Mouse (Mus musculus) heart, embryonic 16.5 days (tissue): ENCODE data around the gene Hoxb3. TPM values are rescaled to one million over a fixed set of nuclear protein-coding genes. Genes with fewer than 3 reads are reported as not detected.

Experiments used
- ATAC-seq: fragments of 200-750 bp; cut with Nextera tagmentation; replicated peaks from 2 replicates; pipeline ENCODE4 v1.8.0; 2017; ENCODE audit warnings: moderate number of reproducible peaks; ENCODE audit not compliant: insufficient read depth, low FRiP score; ENCODE audit errors: extremely low read depth
- H3K27ac ChIP-seq: fragments of 300-500 bp; sonication (generic); 2 replicates; pipeline ENCODE4 v1.5.1; 2014; ENCODE audit warnings: mild to moderate bottlenecking, low read length, control low read depth, moderate library complexity
- H3K27me3 ChIP-seq: fragments of 300-500 bp; sonication (generic); 2 replicates; pipeline ENCODE4 v1.6.1; 2014; ENCODE audit warnings: low read length, mixed read lengths; ENCODE audit not compliant: control insufficient read depth, insufficient read depth
- H3K36me3 ChIP-seq: fragments of 300-500 bp; sonication (generic); 2 replicates; pipeline ENCODE4 v1.6.1; 2014; ENCODE audit not compliant: control insufficient read depth, insufficient read depth
- H3K4me1 ChIP-seq: fragments of 300-500 bp; sonication (generic); 2 replicates; pipeline ENCODE4 v1.6.1; 2014; ENCODE audit warnings: low read length, mixed read lengths; ENCODE audit not compliant: control insufficient read depth, insufficient read depth
- H3K4me2 ChIP-seq: fragments of 300-500 bp; sonication (generic); 2 replicates; pipeline ENCODE4 v1.6.1; 2014; ENCODE audit warnings: low read depth, mild to moderate bottlenecking, control low read depth, low read length
- H3K4me3 ChIP-seq: fragments of 300-500 bp; sonication (generic); 2 replicates; pipeline ENCODE4 v1.5.1; 2014; ENCODE audit warnings: mild to moderate bottlenecking, control low read depth, low read length
- H3K9ac ChIP-seq: fragments of 300-500 bp; sonication (generic); 2 replicates; pipeline ENCODE4 v1.6.1; 2014; ENCODE audit warnings: low read length, control low read depth
- H3K9me3 ChIP-seq: fragments of 300-500 bp; sonication (generic); replicated peaks from 2 replicates; pipeline ENCODE4 v1.6.1; 2016; ENCODE audit warnings: low read length; ENCODE audit not compliant: control insufficient read depth
- WGBS: fragments of 180-500 bp; shearing (Covaris S2); extraction: QIAGEN DNeasy Blood & Tissue Kit; methylation state at CpG from one replicate; pipeline ENCODE4 v1.1.7; 2014; 5-methylcytosine and 5-hydroxymethylcytosine counted together
- polyA plus RNA-seq: library from polyadenylated mRNA; unstranded; fragments of >200 nt; fragmentation: Nextera tagmentation; extraction: Ambion mirVana; gene quantifications from 2 replicates; pipeline ENCODE4 v1.2.1, GENCODE M21; 2015

Gene Hoxb3
- polyA plus RNA-seq, 1 experiment from 2014 or later = 0.24 TPM

- Histone ChIP-seq H3K27me3 (peaks cover 87% of the 10 kb centered on the region), H3K9me3 (no peaks in the 10 kb centered on the region), H3K9ac (no peak overlapping the region), H3K27ac (no peak overlapping the region), H3K36me3 (no peaks in the 10 kb centered on the region), H3K4me3 (no peak overlapping the region), H3K4me1 (peaks cover 5% of the 10 kb centered on the region), H3K4me2 (no peak overlapping the region)
- ATAC-seq = no peak
- 6% methylated on average over 18 of the region's 18 CpGs for WGBS
These were observed 41.7 kb upstream of the Hoxb3 start for GRCm38 (mm10) chr11:96281396-96281795.

DNA sequence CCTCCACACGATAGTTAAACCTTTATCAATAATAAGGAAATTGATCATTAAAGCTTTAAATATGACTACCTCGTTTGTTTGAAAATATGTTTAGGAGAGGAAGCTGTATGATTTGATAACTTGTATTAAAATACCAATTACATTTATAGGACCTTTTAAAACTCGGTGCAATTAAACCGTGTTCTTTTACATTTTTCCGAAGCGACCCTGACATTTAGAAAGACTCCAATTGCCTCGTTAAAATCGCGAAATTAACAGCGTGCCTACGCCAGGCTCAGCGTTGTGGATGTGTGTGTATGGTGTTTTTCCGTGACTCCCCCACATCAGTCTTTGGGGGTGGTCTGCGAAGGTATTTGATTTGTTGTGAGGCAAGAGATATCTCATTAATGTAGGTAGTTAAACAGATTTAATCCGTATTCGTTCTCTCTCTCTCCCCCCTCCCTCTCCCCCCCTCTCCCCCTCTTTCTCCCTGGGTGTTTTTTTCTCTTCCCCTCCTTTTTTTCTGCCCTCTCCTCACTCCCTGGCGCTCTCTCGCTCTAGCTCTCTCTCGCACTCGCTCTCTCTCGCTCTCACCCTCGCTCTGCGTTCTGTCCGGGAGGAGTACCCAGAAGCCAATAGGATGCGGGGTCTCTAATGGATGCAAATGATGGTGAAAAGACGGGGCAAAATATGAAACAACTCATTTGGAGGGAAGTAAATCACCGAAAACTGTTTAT lies 41.1 kb upstream of the Hoxb3 start, which contains the start of gene Hoxb8:
TSS of gene Hoxb8 (plus strand) at position 51 of the 716 bp plus-strand sequence.
- Histone ChIP-seq H3K36me3 (no peaks in the 10 kb centered on the region), H3K4me3 (no peak within 1 kb of the TSS), H3K27ac (no peak within 1 kb of the TSS), H3K4me1 (peaks cover 5% of the 10 kb centered on the region), H3K9me3 (no peaks in the 10 kb centered on the region), H3K4me2 (no peak within 1 kb of the TSS), H3K27me3 (peaks cover 88% of the 10 kb centered on the region), H3K9ac (no peak within 1 kb of the TSS)
- WGBS = 1% methylated on average over 27 of the region's 27 CpGs
- no peak for ATAC-seq

DNA sequence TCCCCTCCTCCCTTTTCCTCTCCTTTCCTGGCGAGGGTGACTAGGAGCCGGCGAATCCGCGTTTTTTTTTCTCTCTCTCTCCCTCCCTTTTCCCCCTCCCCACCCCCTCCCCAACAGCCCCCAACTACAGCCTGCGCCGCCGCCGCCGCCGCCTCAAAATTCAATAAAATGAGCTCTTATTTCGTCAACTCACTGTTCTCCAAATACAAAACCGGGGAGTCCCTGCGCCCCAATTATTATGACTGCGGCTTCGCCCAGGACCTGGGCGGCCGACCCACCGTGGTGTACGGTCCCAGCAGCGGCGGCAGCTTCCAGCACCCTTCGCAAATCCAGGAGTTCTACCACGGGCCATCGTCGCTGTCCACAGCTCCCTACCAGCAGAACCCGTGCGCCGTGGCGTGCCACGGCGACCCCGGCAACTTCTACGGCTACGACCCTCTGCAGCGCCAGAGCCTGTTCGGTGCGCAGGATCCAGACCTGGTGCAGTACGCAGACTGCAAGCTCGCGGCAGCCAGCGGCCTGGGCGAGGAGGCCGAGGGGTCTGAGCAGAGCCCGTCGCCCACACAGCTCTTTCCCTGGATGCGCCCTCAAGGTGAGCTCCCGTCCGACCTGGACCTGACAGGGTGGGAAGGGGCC lies 40.2 kb upstream of the Hoxb3 start:
- ATAC-seq = no peak
- no peak overlapping the region for H3K9ac ChIP-seq
- H3K4me3 ChIP-seq = no peak overlapping the region; the same call in 1 of the 2 replicates
- no peaks in the 10 kb centered on the region for H3K36me3 ChIP-seq
- H3K4me1 ChIP-seq = peaks cover 5% of the 10 kb centered on the region
- no peak overlapping the region for H3K27ac ChIP-seq
- peaks cover 88% of the 10 kb centered on the region for H3K27me3 ChIP-seq
- peak overlapping the region; percentile 28; the same call in 1 of the 2 replicates for H3K4me2 ChIP-seq
- no peaks in the 10 kb centered on the region for H3K9me3 ChIP-seq
- WGBS = 2% methylated on average over 49 of the region's 49 CpGs

DNA sequence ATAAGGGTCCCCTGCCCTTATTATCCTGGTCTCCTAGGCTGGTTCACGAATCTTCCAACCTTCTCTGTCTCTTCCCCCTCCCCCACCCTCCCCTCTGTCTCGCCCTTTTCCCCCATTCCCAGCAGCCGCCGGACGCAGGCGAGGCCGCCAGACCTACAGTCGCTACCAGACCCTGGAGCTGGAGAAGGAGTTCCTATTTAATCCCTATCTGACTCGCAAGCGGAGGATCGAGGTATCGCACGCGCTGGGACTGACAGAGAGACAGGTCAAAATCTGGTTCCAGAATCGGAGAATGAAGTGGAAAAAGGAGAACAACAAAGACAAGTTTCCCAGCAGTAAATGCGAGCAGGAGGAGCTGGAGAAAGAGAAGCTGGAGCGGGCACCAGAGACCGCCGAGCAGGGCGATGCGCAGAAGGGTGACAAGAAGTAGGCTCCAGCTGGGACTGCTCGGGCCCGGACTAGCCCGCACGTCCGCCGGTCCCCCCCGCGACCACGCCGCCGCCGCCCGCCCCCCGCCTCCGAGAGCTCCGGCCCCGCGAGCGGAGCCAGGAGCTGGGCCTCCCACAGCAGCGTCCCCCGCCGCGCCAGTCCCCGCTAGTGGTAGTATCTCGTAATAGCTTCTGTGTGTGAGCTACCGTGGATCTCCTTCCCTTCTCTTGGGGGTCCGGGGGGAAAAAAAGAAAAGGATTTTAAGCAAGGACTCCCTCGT lies 38.9 kb upstream of the Hoxb3 start:
- no peak overlapping the region for H3K27ac ChIP-seq
- peak overlapping the region; percentile 52 for H3K4me2 ChIP-seq
- H3K36me3 ChIP-seq = no peaks in the 10 kb centered on the region
- 1% methylated on average over 34 of the region's 49 CpGs for WGBS
- H3K9ac ChIP-seq = peak overlapping the region; percentile 15; the same call in 1 of the 2 replicates
- peak overlapping the region; percentile 36 for H3K4me3 ChIP-seq
- peaks cover 88% of the 10 kb centered on the region for H3K27me3 ChIP-seq
- ATAC-seq = no peak
- H3K4me1 ChIP-seq = peaks cover 5% of the 10 kb centered on the region
- no peaks in the 10 kb centered on the region for H3K9me3 ChIP-seq

- H3K9ac ChIP-seq = no peak overlapping the region
- peaks cover 5% of the 10 kb centered on the region for H3K4me1 ChIP-seq
- 3% methylated on average over 33 of the region's 37 CpGs for WGBS
- H3K9me3 ChIP-seq = no peaks in the 10 kb centered on the region
- peak overlapping the region; percentile 36 for H3K4me3 ChIP-seq
- no peak overlapping the region for H3K27ac ChIP-seq
- H3K27me3 ChIP-seq = peaks cover 89% of the 10 kb centered on the region
- H3K4me2 ChIP-seq = peak overlapping the region; percentile 52
- no peaks in the 10 kb centered on the region for H3K36me3 ChIP-seq
- ATAC-seq = no peak
These were observed 38.1 kb upstream of the Hoxb3 start for GRCm38 (mm10) chr11:96284774-96285734.

- no peak for ATAC-seq
These were observed 37.1 kb upstream of the Hoxb3 start, which contains the start of gene Hoxb7 for GRCm38 (mm10) chr11:96285771-96286738. Hoxb7 (plus strand) TSS chr11:96286623.

DNA sequence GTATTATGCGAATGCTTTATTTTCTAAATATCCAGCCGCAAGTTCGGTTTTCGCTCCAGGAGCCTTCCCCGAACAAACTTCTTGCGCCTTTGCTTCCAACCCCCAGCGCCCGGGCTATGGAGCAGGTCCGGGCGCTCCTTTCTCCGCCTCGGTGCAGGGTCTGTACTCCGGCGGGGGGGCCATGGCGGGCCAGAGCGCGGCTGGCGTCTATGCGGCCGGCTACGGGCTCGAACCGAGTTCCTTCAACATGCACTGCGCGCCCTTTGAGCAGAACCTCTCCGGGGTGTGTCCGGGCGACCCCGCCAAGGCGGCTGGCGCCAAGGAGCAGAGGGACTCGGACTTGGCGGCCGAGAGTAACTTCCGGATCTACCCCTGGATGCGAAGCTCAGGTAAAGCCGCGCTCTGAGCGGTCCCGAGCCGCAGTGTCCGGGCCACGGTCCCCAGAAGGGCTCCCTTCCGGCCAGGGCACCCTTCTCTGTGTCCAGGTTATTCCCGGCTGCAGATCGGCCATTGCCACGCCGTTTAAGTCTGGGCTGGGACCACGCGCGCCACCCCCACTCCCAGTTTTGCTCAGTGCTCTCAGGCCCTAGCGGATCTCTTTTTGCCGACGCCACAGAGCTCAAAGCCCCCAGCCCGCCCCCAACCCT lies 36.3 kb upstream of the Hoxb3 start:
- H3K4me1 ChIP-seq = peaks cover 5% of the 10 kb centered on the region
- H3K36me3 ChIP-seq = no peaks in the 10 kb centered on the region
- H3K27ac ChIP-seq = no peak overlapping the region
- H3K4me3 ChIP-seq = peak overlapping the region; percentile 32
- H3K27me3 ChIP-seq = peaks cover 88% of the 10 kb centered on the region
- WGBS = under 1% methylated on average over 55 of the region's 55 CpGs
- ATAC-seq = no peak
- H3K9ac ChIP-seq = no peak overlapping the region
- H3K4me2 ChIP-seq = peak overlapping the region; percentile 42; the same call in 1 of the 2 replicates
- H3K9me3 ChIP-seq = no peaks in the 10 kb centered on the region

More at GRCm38 (mm10) chr11:96285771-96286738, 37.1 kb upstream of the Hoxb3 start, which contains the start of gene Hoxb7:
- Histone ChIP-seq H3K4me3 (peak within 1 kb of the TSS; percentile 32), H3K36me3 (no peaks in the 10 kb centered on the region), H3K27me3 (peaks cover 89% of the 10 kb centered on the region), H3K4me1 (peaks cover 5% of the 10 kb centered on the region), H3K9ac (no peak within 1 kb of the TSS), H3K4me2 (peak within 1 kb of the TSS; percentile 42), H3K9me3 (no peaks in the 10 kb centered on the region), H3K27ac (no peak within 1 kb of the TSS)
- 2% methylated on average over 43 of the region's 43 CpGs for WGBS
